Mouse (Mus musculus) heart, adult 11 months (tissue): ENCODE measurements at regions not wholly inside any gene's neighbourhood (a gene's known extent, or its start where the extent isn't known, plus 50 kb on each side); places are given as distances from the start of the nearest gene placed in this dataset.

Experiments
- DNase-seq: peaks from one replicate; pipeline ENCODE4 v3.0.0; 2022

- DNase-seq, result no peak
These were observed 270.7 kb downstream of the Ins1 start for GRCm38 (mm10) chr19:52534758-52535157.

- no peak for DNase-seq
These were observed 261.4 kb downstream of the Ins1 start for GRCm38 (mm10) chr19:52525509-52525908.

GRCm38 (mm10) chr19:52503331-52503730 lies 239.2 kb downstream of the Ins1 start:
- no peak for DNase-seq
